In genomic region chr7:75866557-75866956, GRCm38 (mm10) we compare ENCODE assay signal across 24 mouse cellular contexts. TPM values are rescaled to one million over a fixed set of nuclear protein-coding genes. Genes with fewer than 3 reads are reported as not detected.
A peak's percentile ranks its signal among the peaks of the same experiment; 100 is the strongest.
DNase-seq lines count a peak whose midpoint lies in the region; ATAC-seq and TF ChIP-seq lines count a peak whose summit lies in the region.
"Had no signal": no experiment of that assay in that cellular context is flagged by ENCODE, and none has a peak within 500 bp of the region (broad histone marks: within the 10 kb centered on the region; RNA-seq: fewer than 3 reads in every experiment).

No protein-coding gene starts in this region.

- no peak overlapping the region for H3K9ac ChIP-seq in liver, embryonic 12.5 days
- H3K9ac ChIP-seq in midbrain, embryonic 11.5 days (ENCODE audit: low read length), result no peak overlapping the region
- H3K9ac ChIP-seq in midbrain, embryonic 15.5 days, result no peak overlapping the region
- H3K9ac ChIP-seq in liver, postnatal 0 days (replicated peaks), result no peak overlapping the region
- H3K9ac ChIP-seq: embryonic facial prominence, embryonic 12.5 days; forebrain, embryonic 13.5 days; forebrain, embryonic 15.5 days had no signal

- no peaks in the 10 kb centered on the region for H3K27me3 ChIP-seq in liver, embryonic 12.5 days (replicated peaks)
- H3K27me3 ChIP-seq in midbrain, embryonic 11.5 days (ENCODE audit: control insufficient read depth, insufficient read depth, low read length), result no peaks in the 10 kb centered on the region
- H3K27me3 ChIP-seq in midbrain, embryonic 15.5 days (replicated peaks), result no peaks in the 10 kb centered on the region
- no peaks in the 10 kb centered on the region for H3K27me3 ChIP-seq in liver, postnatal 0 days (ENCODE audit: insufficient read depth, low read length)
- H3K27me3 ChIP-seq: CH12.LX; embryonic facial prominence, embryonic 12.5 days; forebrain, embryonic 13.5 days; forebrain, embryonic 15.5 days; Patski had no signal

- peaks cover 51% of the 10 kb centered on the region for H3K4me1 ChIP-seq in liver, embryonic 12.5 days
- no peaks in the 10 kb centered on the region for H3K4me1 ChIP-seq in midbrain, embryonic 11.5 days (ENCODE audit: control insufficient read depth, insufficient read depth, low read length)
- H3K4me1 ChIP-seq in midbrain, embryonic 15.5 days, result no peaks in the 10 kb centered on the region
- peaks cover 34% of the 10 kb centered on the region for H3K4me1 ChIP-seq in liver, postnatal 0 days (ENCODE audit: insufficient read depth)
- H3K4me1 ChIP-seq: embryonic facial prominence, embryonic 12.5 days; forebrain, embryonic 13.5 days; forebrain, embryonic 15.5 days had no signal

- WGBS in liver, embryonic 12.5 days (ENCODE audit: insufficient replicate concordance), result 82% methylated on average over 13 of the region's 13 CpGs
- 98% methylated on average over 13 of the region's 13 CpGs for WGBS in midbrain, embryonic 11.5 days
- 94% methylated on average over 13 of the region's 13 CpGs for WGBS in midbrain, embryonic 15.5 days
- whole genome bisulfite sequencing in liver, postnatal 0 days (ENCODE audit: insufficient replicate concordance), result 76% methylated on average over 13 of the region's 13 CpGs

- 0 out of 2 replicates have a peak overlapping the region, but pooled peaks have one; percentile 33 for H3K27ac ChIP-seq in liver, embryonic 12.5 days
- no peak overlapping the region for H3K27ac ChIP-seq in midbrain, embryonic 11.5 days (ENCODE audit: low read depth, low read length)
- H3K27ac ChIP-seq in midbrain, embryonic 15.5 days, result no peak overlapping the region
- peak overlapping the region; percentile 55 for H3K27ac ChIP-seq in liver, postnatal 0 days (ENCODE audit: low read depth)
- H3K27ac ChIP-seq: embryonic facial prominence, embryonic 10.5 days; embryonic facial prominence, embryonic 12.5 days; forebrain, embryonic 13.5 days; forebrain, embryonic 15.5 days had no signal

- H3K36me3 ChIP-seq in liver, embryonic 12.5 days, result peaks cover 79% of the 10 kb centered on the region
- peaks cover 21% of the 10 kb centered on the region for H3K36me3 ChIP-seq in midbrain, embryonic 11.5 days (ENCODE audit: control insufficient read depth, insufficient read depth, low read length)
- H3K36me3 ChIP-seq in midbrain, embryonic 15.5 days (replicated peaks), result peaks cover 13% of the 10 kb centered on the region
- peaks cover 53% of the 10 kb centered on the region for H3K36me3 ChIP-seq in liver, postnatal 0 days (replicated peaks; ENCODE audit: insufficient read depth, low read length)

- H3K9me3 ChIP-seq in liver, embryonic 12.5 days (replicated peaks), result peaks cover 7% of the 10 kb centered on the region; the same call in 1 of the 2 replicates
- no peaks in the 10 kb centered on the region for H3K9me3 ChIP-seq in midbrain, embryonic 11.5 days (ENCODE audit: control insufficient read depth, low read length)
- H3K9me3 ChIP-seq in midbrain, embryonic 15.5 days, result no peaks in the 10 kb centered on the region
- H3K9me3 ChIP-seq in liver, postnatal 0 days (ENCODE audit: low read length), result no peaks in the 10 kb centered on the region; the same call in 1 of the 2 replicates
- H3K9me3 ChIP-seq: embryonic facial prominence, embryonic 12.5 days; forebrain, embryonic 13.5 days; forebrain, embryonic 15.5 days had no signal

- no peak for TF ChIP-seq CTCF in liver, postnatal 0 days (IDR thresholded peaks at IDR 0.05; ENCODE audit: low read depth)

- TF ChIP-seq EP300 in liver, postnatal 0 days (IDR thresholded peaks at IDR 0.05; ENCODE audit: low read depth), result no peak

- no peak overlapping the region for H3K4me2 ChIP-seq in liver, embryonic 12.5 days
- H3K4me2 ChIP-seq in midbrain, embryonic 11.5 days, result no peak overlapping the region
- no peak overlapping the region for H3K4me2 ChIP-seq in midbrain, embryonic 15.5 days
- peak overlapping the region; percentile 45; the same call in 1 of the 2 replicates for H3K4me2 ChIP-seq in liver, postnatal 0 days (ENCODE audit: low read depth, low read length)
- H3K4me2 ChIP-seq: embryonic facial prominence, embryonic 12.5 days; forebrain, embryonic 13.5 days; forebrain, embryonic 15.5 days had no signal

- peak; percentile 3 for DNase-seq in cerebellum, adult 9-11 months
- no peak for DNase-seq in cerebellum, postnatal 14 days
- DNase-seq in liver, result no peak
- DNase-seq in midbrain, embryonic 11.5 days (ENCODE audit: low spot score, missing footprints), result peak; percentile 49
- no peak for DNase-seq in liver, postnatal 0 days
- no peak for DNase-seq in ovary, postnatal 36 days (ENCODE audit: low spot score)
- DNase-seq: adrenal gland, adult 8-10 months; adrenal gland, postnatal 14 days; adrenal gland, postnatal 36 days; B cell, adult 2 months; cerebellum, adult 11-12 months; cerebellum, adult 2 months; cerebellum, adult 9-10 months; cerebellum, postnatal 25 days had no signal

- no peak for ATAC-seq in liver, embryonic 12.5 days
- ATAC-seq in midbrain, embryonic 11.5 days (ENCODE audit: low FRiP score), result no peak
- ATAC-seq in midbrain, embryonic 15.5 days (replicated peaks), result no peak
- peak; percentile 56 for ATAC-seq in liver, postnatal 0 days
- ATAC-seq: activated CD4-positive, CD25-positive, alpha-beta regulatory T cell, adult 4 months; CD4-positive, CD25-positive, alpha-beta regulatory T cell, adult 4 months; forebrain, embryonic 13.5 days; forebrain, embryonic 15.5 days; Patski had no signal

- H3K4me3 ChIP-seq in liver, embryonic 12.5 days, result no peak overlapping the region
- H3K4me3 ChIP-seq in midbrain, embryonic 11.5 days (ENCODE audit: low read depth, low read length), result no peak overlapping the region
- H3K4me3 ChIP-seq in midbrain, embryonic 15.5 days, result no peak overlapping the region
- H3K4me3 ChIP-seq in liver, postnatal 0 days (ENCODE audit: low read depth, low read length), result no peak overlapping the region
- H3K4me3 ChIP-seq: embryonic facial prominence, embryonic 10.5 days; embryonic facial prominence, embryonic 12.5 days; forebrain, embryonic 13.5 days; forebrain, embryonic 15.5 days had no signal

RNA-seq across cellular contexts. Expression of gene Klhl25, which starts 18.4 kb away (rescaled TPM):
- polyA plus RNA-seq in liver, embryonic 12.5 days (2016; fragmentation: Nextera tagmentation; extraction: Ambion mirVana), result 12.1 and 12.2 TPM in 2 replicates
- polyA plus RNA-seq in midbrain, embryonic 11.5 days (2014; fragmentation: Nextera tagmentation; extraction: Ambion mirVana), result 17.7 and 21.2 TPM in 2 replicates
- polyA plus RNA-seq in midbrain, embryonic 15.5 days (2015; fragmentation: Nextera tagmentation; extraction: Ambion mirVana), result 24.5 and 28.8 TPM in 2 replicates
- polyA plus RNA-seq in liver, postnatal 0 days (2015; fragmentation: Nextera tagmentation; extraction: Ambion mirVana), result 13.0 and 13.5 TPM in 2 replicates

Comparison
In these comparisons a context has a peak if more than half of its experiments do, and no peak if none do; other contexts are left out.
1. DNase-seq: peak in cerebellum, adult 9-11 months (single experiment) and midbrain, embryonic 11.5 days (single experiment); none in cerebellum, postnatal 14 days (0 of 2), liver (single experiment), liver, postnatal 0 days (single experiment) and ovary, postnatal 36 days (single experiment).
2. H3K27ac ChIP-seq: peak in liver, embryonic 12.5 days (single experiment) and liver, postnatal 0 days (single experiment); none in midbrain, embryonic 11.5 days (single experiment) and midbrain, embryonic 15.5 days (single experiment).